In genomic region chr14:47982993-47983740, GRCm38 (mm10) we compare ENCODE assay signal across 17 mouse cellular contexts.
DNase-seq lines count a peak whose midpoint lies in the region.
"Had no signal": no experiment of that assay in that cellular context is flagged by ENCODE, and none has a peak within 500 bp of the region (broad histone marks: within the 10 kb centered on the region; RNA-seq: fewer than 3 reads in every experiment).

No protein-coding gene starts in this region.

- DNase-seq in kidney, adult 9 months, result peak; percentile 16
- no peak for DNase-seq in kidney, adult 18-20 months
- peak; percentile 13 for DNase-seq in right cerebral cortex, adult 18-20 months
- DNase-seq in right cerebral cortex, adult 2 months (ENCODE audit: low spot score in 2 of 2), result no peak
- DNase-seq in adipocyte (ENCODE audit: low spot score), result peak; percentile 62
- DNase-seq in gastrocnemius, adult 8-10 months (ENCODE audit: low spot score in 2 of 2), result no peak
- DNase-seq in frontal cortex, postnatal 25 days (ENCODE audit: low spot score in 2 of 2), result no peak
- DNase-seq: cerebellum, adult 11-12 months; cerebellum, postnatal 10 days; forebrain, postnatal 0 days; gastrocnemius, postnatal 14 days; kidney, postnatal 4 days; lung, postnatal 36 days; retina, postnatal 1 day; spleen, adult 18-20 months; thymus, adult 18-20 months; thymus, postnatal 25 days had no signal

Comparison
In these comparisons a context has a peak if more than half of its experiments do, and no peak if none do; other contexts are left out.
1. DNase-seq: peak in kidney, adult 9 months (single experiment), right cerebral cortex, adult 18-20 months (single experiment) and adipocyte (single experiment); none in kidney, adult 18-20 months (single experiment), right cerebral cortex, adult 2 months (0 of 2), gastrocnemius, adult 8-10 months (0 of 2) and frontal cortex, postnatal 25 days (0 of 2).